Mouse (Mus musculus) CH12.LX (cell line): ENCODE measurements around the gene Mmp28. TPM values are rescaled to one million over a fixed set of nuclear protein-coding genes. Genes with fewer than 3 reads are reported as not detected.

Experiments
- DNase-seq: peaks from one replicate; pipeline ENCODE4 v3.0.0-alpha.2; 2013; ENCODE audit errors: extremely low read depth
- H3K27ac ChIP-seq: 2 replicates; pipeline ENCODE4 v1.5.1; 2012; ENCODE audit warnings: low read depth, mild to moderate bottlenecking, control low read depth, moderate library complexity; ENCODE audit not compliant: insufficient read depth
- H3K27me3 ChIP-seq: replicated peaks from 2 replicates; pipeline ENCODE3; 2012; ENCODE audit warnings: inconsistent platforms
- H3K36me3 ChIP-seq, 2 experiments: replicated peaks in 1 of 2; 2 replicates each; pipeline versions ENCODE3 to v1.6.1; 2012; ENCODE audit warnings: inconsistent platforms in 1 of 2, low read length in 1 of 2, mild to moderate bottlenecking in 1 of 2, mixed read lengths in 1 of 2, moderate library complexity in 1 of 2; ENCODE audit not compliant: control insufficient read depth in 1 of 2, insufficient read depth in 1 of 2
- H3K4me1 ChIP-seq, 2 experiments: 2 replicates each; pipeline ENCODE4 v1.6.1; 2012; ENCODE audit warnings: inconsistent platforms in 1 of 2, moderate library complexity in 1 of 2; ENCODE audit not compliant: insufficient read depth in 2 of 2, control insufficient read depth in 1 of 2
- H3K4me2 ChIP-seq: 2 replicates; pipeline ENCODE4 v1.6.1; 2012; ENCODE audit warnings: low read depth, mild to moderate bottlenecking, control low read depth; ENCODE audit not compliant: poor library complexity, insufficient read depth, severe bottlenecking
- H3K4me3 ChIP-seq, 3 experiments: fragments of 150-350 bp in 1 of 3; sonication (generic) in 1 of 3; replicated peaks in 1 of 3; 2 replicates each; pipeline versions ENCODE3 to v1.5.1; 2011 to 2012; ENCODE audit warnings: low read depth in 2 of 3, low read length in 2 of 3, mild to moderate bottlenecking in 2 of 3, moderate library complexity in 2 of 3, control low read depth in 1 of 3, improper control_type of control experiment in 1 of 3, inconsistent platforms in 1 of 3, mixed read lengths in 1 of 3; ENCODE audit not compliant: poor library complexity in 1 of 3
- H3K79me2 ChIP-seq: replicated peaks from 2 replicates; pipeline ENCODE4 v1.6.1; 2012; ENCODE audit warnings: mild to moderate bottlenecking, moderate library complexity; ENCODE audit not compliant: control insufficient read depth, poor library complexity, insufficient read depth, severe bottlenecking; ENCODE audit errors: extremely low read depth
- H3K9ac ChIP-seq: 2 replicates; pipeline ENCODE4 v1.6.1; 2012; ENCODE audit warnings: low read depth, mild to moderate bottlenecking, control low read depth, moderate library complexity; ENCODE audit not compliant: insufficient read depth
- H3K9me3 ChIP-seq: replicated peaks from 2 replicates; pipeline ENCODE3; 2012; ENCODE audit warnings: low read length, inconsistent platforms, mixed read lengths
- BHLHE40 ChIP-seq: IDR thresholded peaks from 2 replicates; pipeline ENCODE4 v1.6.1; 2011; ENCODE audit warnings: mild to moderate bottlenecking, low read depth, low read length, improper control_type of control experiment
- CHD1 ChIP-seq: IDR thresholded peaks from 2 replicates; pipeline ENCODE4 v1.6.1; 2012; ENCODE audit warnings: low read depth, low read length, improper control_type of control experiment, inconsistent platforms
- CTCF ChIP-seq, 2 experiments: IDR thresholded peaks in 1 of 2; conservative IDR thresholded peaks in 1 of 2; 2 replicates each; pipeline ENCODE4 v1.5.1; 2011 to 2012; ENCODE audit warnings: low read depth in 2 of 2, low read length in 2 of 2, improper control_type of control experiment in 1 of 2, inconsistent platforms in 1 of 2, mild to moderate bottlenecking in 1 of 2, moderate library complexity in 1 of 2
- NELFE ChIP-seq: IDR thresholded peaks from 2 replicates; pipeline ENCODE4 v1.6.1; 2011; ENCODE audit warnings: low read depth, low read length, improper control_type of control experiment
- POLR2AphosphoS2 ChIP-seq: IDR thresholded peaks from 2 replicates; pipeline ENCODE4 v1.6.1; 2011; ENCODE audit warnings: low read depth, low read length, improper control_type of control experiment
- TBP ChIP-seq: conservative IDR thresholded peaks from 2 replicates; pipeline ENCODE4 v1.6.1; 2011; ENCODE audit warnings: low read depth, low read length, improper control_type of control experiment
- USF1 ChIP-seq: IDR thresholded peaks from 2 replicates; pipeline ENCODE4 v1.6.1; 2014; ENCODE audit warnings: low read depth, mild to moderate bottlenecking, inconsistent platforms, low read length, improper control_type of control experiment
- dilution Hi-C: fragments of 300-500 bp; cut with MboI; formaldehyde crosslinking; loops from 2 replicates; pipeline ENCODE4 v1.14.3; 2020; ENCODE audit warnings: low sequenced_read_pairs; ENCODE audit not compliant: extremely low pct_unique_long_range_greater_than_20kb, extremely low pct_ligation_motif_present
- in situ Hi-C: fragments of 300-500 bp; cut with MboI; formaldehyde crosslinking; loops from 3 replicates; pipeline ENCODE4 v1.14.3; 2019; ENCODE audit warnings: low sequenced_read_pairs, low pct_ligation_motif_present, low pct_unique_long_range_greater_than_20kb, mixed read lengths
- polyA plus RNA-seq: library from polyadenylated mRNA; unstranded; fragments of >175 nt; gene quantifications from 2 replicates; pipeline ENCODE4 v1.2.1, GENCODE M21; 2012; ENCODE audit warnings: low read depth; ENCODE audit not compliant: insufficient read length
- total RNA-seq, 2 experiments: library from RNA; depleted of rRNA; stranded (reverse); fragments of 300-350 nt in 1 of 2; fragments of >200 nt in 1 of 2; gene quantifications; 2 replicates each; pipeline ENCODE4 v1.2.3; 2012 to 2014

Mmp28 gene
- total and polyA plus RNA-seq, 3 experiments, result 0.17 TPM; not detected in 2

DNA sequence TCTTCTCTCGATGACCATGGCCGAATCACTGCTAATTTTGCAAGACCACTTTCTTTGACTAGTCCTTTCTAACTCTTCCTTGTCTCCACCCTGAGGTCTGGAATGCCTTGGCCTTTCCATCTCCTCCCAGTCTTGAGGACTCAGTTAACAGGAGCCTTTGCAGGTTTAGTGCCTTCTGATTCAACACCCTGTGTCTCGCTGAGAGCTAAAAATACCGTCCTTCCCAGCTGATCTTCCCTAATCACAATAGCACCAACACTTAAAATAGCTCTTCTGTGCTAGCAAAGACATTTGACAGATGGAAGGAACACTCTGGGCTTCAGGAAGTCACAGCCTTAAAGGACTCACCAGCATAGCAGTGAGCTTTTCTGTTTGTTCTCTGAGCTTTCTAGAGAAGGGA lies 69.8 kb downstream of the Mmp28 start:
- Histone ChIP-seq H3K4me2 (no peak overlapping the region), H3K27ac (no peak overlapping the region), H3K9ac (no peak overlapping the region), H3K9me3 (no peaks in the 10 kb centered on the region), H3K79me2 (no peaks in the 10 kb centered on the region), H3K27me3 (no peaks in the 10 kb centered on the region), H3K4me1 (peaks cover 2 to 3% of the 10 kb centered on the region in 2 experiments; a peak in 2 of 4 replicates), H3K36me3 (peaks cover 53 to 90% of the 10 kb centered on the region in 2 experiments), H3K4me3 (no peak overlapping the region)
- in situ Hi-C loops (no loop called here), dilution Hi-C loops (no loop called here)
- DNase-seq, result no peak
- no peak for TF ChIP-seq CTCF (conservative IDR thresholded peaks at IDR 0.05 in 1 of 2, IDR thresholded peaks at IDR 0.05 in 1 of 2; ENCODE audit: low read depth in 2 of 2, low read length in 2 of 2)
- TF ChIP-seq USF1, result no peak
- no peak for TF ChIP-seq BHLHE40
- no peak for TF ChIP-seq NELFE
- TF ChIP-seq TBP, result no peak
- no peak for TF ChIP-seq CHD1
- TF ChIP-seq POLR2AphosphoS2, result no peak

Other genes with a start within 250 kb of the Mmp28 start
- not detected in 2 replicates for gene Slfn14, start 176.3 kb downstream of the Mmp28 start, total RNA-seq (2012; rRNA removed)
- gene Slfn14, start 176.3 kb downstream of the Mmp28 start, total RNA-seq (2014; rRNA removed), result not detected in 2 replicates
- not detected in 2 replicates for gene Slfn14, start 176.3 kb downstream of the Mmp28 start, polyA plus RNA-seq
- 59.1 and 60.1 TPM in 2 replicates for gene Ap2b1, start 164.0 kb downstream of the Mmp28 start, total RNA-seq (2012; rRNA removed)
- gene Ap2b1, start 164.0 kb downstream of the Mmp28 start, total RNA-seq (2014; rRNA removed), result 57.6 and 58.3 TPM in 2 replicates
- 75.7 and 78.8 TPM in 2 replicates for gene Ap2b1, start 164.0 kb downstream of the Mmp28 start, polyA plus RNA-seq
- gene Pex12, start 160.5 kb downstream of the Mmp28 start, total RNA-seq (2012; rRNA removed), result 9.5 and 11.4 TPM in 2 replicates
- 6.3 and 8.2 TPM in 2 replicates for gene Pex12, start 160.5 kb downstream of the Mmp28 start, total RNA-seq (2014; rRNA removed)
- gene Pex12, start 160.5 kb downstream of the Mmp28 start, polyA plus RNA-seq, result 30.6 and 30.7 TPM in 2 replicates
- 0.21 and 0.42 TPM in 2 replicates for gene Rasl10b, start 53.9 kb downstream of the Mmp28 start, total RNA-seq (2012; rRNA removed)
- gene Rasl10b, start 53.9 kb downstream of the Mmp28 start, total RNA-seq (2014; rRNA removed), result not detected in 2 replicates
- gene Rasl10b, start 53.9 kb downstream of the Mmp28 start, polyA plus RNA-seq, result 0.08 TPM in 1 of 2 replicates, not detected in the other
- not detected in 2 replicates for gene Gas2l2, start 33.6 kb downstream of the Mmp28 start, total RNA-seq (2012; rRNA removed)
- not detected in 2 replicates for gene Gas2l2, start 33.6 kb downstream of the Mmp28 start, total RNA-seq (2014; rRNA removed)
- not detected in 2 replicates for gene Gas2l2, start 33.6 kb downstream of the Mmp28 start, polyA plus RNA-seq
- 0.21 and 0.55 TPM in 2 replicates for gene 1700020L24Rik, start 25.4 kb downstream of the Mmp28 start, total RNA-seq (2012; rRNA removed)
- gene 1700020L24Rik, start 25.4 kb downstream of the Mmp28 start, total RNA-seq (2014; rRNA removed), result not detected in 2 replicates
- gene 1700020L24Rik, start 25.4 kb downstream of the Mmp28 start, polyA plus RNA-seq, result 0.34 and 0.40 TPM in 2 replicates
- 60.4 and 69.8 TPM in 2 replicates for gene Taf15, start 10.0 kb upstream of the Mmp28 start, total RNA-seq (2012; rRNA removed)
- gene Taf15, start 10.0 kb upstream of the Mmp28 start, total RNA-seq (2014; rRNA removed), result 38.8 and 39.5 TPM in 2 replicates
- gene Taf15, start 10.0 kb upstream of the Mmp28 start, polyA plus RNA-seq, result 367 and 488 TPM in 2 replicates
- gene Heatr9, start 59.1 kb upstream of the Mmp28 start, total RNA-seq (2012; rRNA removed), result not detected in 2 replicates
- not detected in 2 replicates for gene Heatr9, start 59.1 kb upstream of the Mmp28 start, total RNA-seq (2014; rRNA removed)
- not detected in 2 replicates for gene Heatr9, start 59.1 kb upstream of the Mmp28 start, polyA plus RNA-seq
- gene Ccl5, start 67.4 kb upstream of the Mmp28 start, total RNA-seq (2012; rRNA removed), result 0.68 TPM in 1 of 2 replicates, not detected in the other
- gene Ccl5, start 67.4 kb upstream of the Mmp28 start, total RNA-seq (2014; rRNA removed), result 0.60 TPM in 1 of 2 replicates, not detected in the other
- 1.3 and 1.9 TPM in 2 replicates for gene Ccl5, start 67.4 kb upstream of the Mmp28 start, polyA plus RNA-seq
- 0.42 TPM in 1 of 2 replicates, not detected in the other for gene Ccl9, start 115.6 kb upstream of the Mmp28 start, total RNA-seq (2012; rRNA removed)
- 0.63 and 0.67 TPM in 2 replicates for gene Ccl9, start 115.6 kb upstream of the Mmp28 start, total RNA-seq (2014; rRNA removed)
- gene Ccl9, start 115.6 kb upstream of the Mmp28 start, polyA plus RNA-seq, result 0.64 and 0.81 TPM in 2 replicates
- 0.13 and 0.30 TPM in 2 replicates for gene Ccl6, start 130.0 kb upstream of the Mmp28 start, total RNA-seq (2012; rRNA removed)
- 1.2 and 1.8 TPM in 2 replicates for gene Ccl6, start 130.0 kb upstream of the Mmp28 start, total RNA-seq (2014; rRNA removed)
- gene Ccl6, start 130.0 kb upstream of the Mmp28 start, polyA plus RNA-seq, result 0.93 and 1.3 TPM in 2 replicates
- gene Rpl9-ps1, start 182.6 kb upstream of the Mmp28 start, total RNA-seq (2012; rRNA removed), result not detected in 2 replicates
- not detected in 2 replicates for gene Rpl9-ps1, start 182.6 kb upstream of the Mmp28 start, total RNA-seq (2014; rRNA removed)
- gene Rpl9-ps1, start 182.6 kb upstream of the Mmp28 start, polyA plus RNA-seq, result not detected in 2 replicates
- 3.2 and 5.0 TPM in 2 replicates for gene Ccl3, start 186.3 kb upstream of the Mmp28 start, total RNA-seq (2012; rRNA removed)
- 6.7 and 10.6 TPM in 2 replicates for gene Ccl3, start 186.3 kb upstream of the Mmp28 start, total RNA-seq (2014; rRNA removed)
- 15.6 and 18.4 TPM in 2 replicates for gene Ccl3, start 186.3 kb upstream of the Mmp28 start, polyA plus RNA-seq
- 6.9 and 7.2 TPM in 2 replicates for gene Ccl4, start 199.5 kb upstream of the Mmp28 start, total RNA-seq (2012; rRNA removed)
- gene Ccl4, start 199.5 kb upstream of the Mmp28 start, total RNA-seq (2014; rRNA removed), result 7.6 and 12.7 TPM in 2 replicates
- gene Ccl4, start 199.5 kb upstream of the Mmp28 start, polyA plus RNA-seq, result 24.2 and 26.1 TPM in 2 replicates
- gene Wfdc17, start 240.9 kb upstream of the Mmp28 start, total RNA-seq (2012; rRNA removed), result not detected in 2 replicates
- gene Wfdc17, start 240.9 kb upstream of the Mmp28 start, total RNA-seq (2014; rRNA removed), result not detected in 2 replicates
- gene Wfdc17, start 240.9 kb upstream of the Mmp28 start, polyA plus RNA-seq, result not detected in 2 replicates
- gene Wfdc18, start 245.9 kb upstream of the Mmp28 start, total RNA-seq (2012; rRNA removed), result not detected in 2 replicates
- gene Wfdc18, start 245.9 kb upstream of the Mmp28 start, total RNA-seq (2014; rRNA removed), result not detected in 2 replicates
- not detected in 2 replicates for gene Wfdc18, start 245.9 kb upstream of the Mmp28 start, polyA plus RNA-seq